Mouse (Mus musculus): ENCODE measurements at regions not wholly inside any gene's neighbourhood (a gene's known extent, or its start where the extent isn't known, plus 50 kb on each side); places are given as distances from the start of the nearest gene placed in this dataset.
A peak's percentile ranks its signal among the peaks of the same experiment; 100 is the strongest.

GRCm38 (mm10) chr1:30584806-30585205 lies 288.9 kb downstream of the Phf3 start:
- TF ChIP-seq EP300 (IDR thresholded peaks at IDR 0.05; ENCODE audit: insufficient read depth, low read depth, low read length) (no peak), POLR2A (IDR thresholded peaks at IDR 0.05; ENCODE audit: insufficient read depth, low read depth, low read length) (no peak), CTCF (IDR thresholded peaks at IDR 0.05) (peak; percentile 84)
